Mouse (Mus musculus) cortical plate, adult 2 months (tissue): ENCODE data around the gene Krt4. TPM values are rescaled to one million over a fixed set of nuclear protein-coding genes. Genes with fewer than 3 reads are reported as not detected.

Experiments
- H3K27ac ChIP-seq: fragments of 200-500 bp; 2 replicates; pipeline ENCODE4 v1.5.1; 2012; ENCODE audit warnings: low read length, control low read depth, inconsistent platforms; ENCODE audit not compliant: insufficient read depth
- H3K4me1 ChIP-seq: fragments of 200-500 bp; 2 replicates; pipeline ENCODE4 v1.6.1; 2011; ENCODE audit warnings: low read length; ENCODE audit not compliant: control insufficient read depth, insufficient read depth
- H3K4me3 ChIP-seq: fragments of 200-500 bp; 2 replicates; pipeline ENCODE4 v1.5.1; 2011; ENCODE audit warnings: mild to moderate bottlenecking, low read length, control low read depth; ENCODE audit not compliant: insufficient read depth
- CTCF ChIP-seq: fragments of 200-500 bp; IDR thresholded peaks from 2 replicates; pipeline ENCODE4 v1.5.1; 2011; ENCODE audit warnings: mild to moderate bottlenecking, control low read depth, low read length; ENCODE audit not compliant: insufficient read depth; ENCODE audit errors: extremely low read depth
- POLR2A ChIP-seq: fragments of 200-500 bp; IDR thresholded peaks from 2 replicates; pipeline ENCODE4 v1.6.1; 2011; ENCODE audit warnings: mild to moderate bottlenecking, low read length, control low read depth; ENCODE audit not compliant: insufficient read depth; ENCODE audit errors: extremely low read depth
- polyA plus RNA-seq: library from polyadenylated mRNA; depleted of rRNA; stranded (reverse); fragments of >200 nt; gene quantifications from 2 replicates; pipeline ENCODE4 v1.2.3, GENCODE M21; 2012; rRNA removed

Gene Krt4
- polyA plus RNA-seq: not detected in 2 replicates

DNA sequence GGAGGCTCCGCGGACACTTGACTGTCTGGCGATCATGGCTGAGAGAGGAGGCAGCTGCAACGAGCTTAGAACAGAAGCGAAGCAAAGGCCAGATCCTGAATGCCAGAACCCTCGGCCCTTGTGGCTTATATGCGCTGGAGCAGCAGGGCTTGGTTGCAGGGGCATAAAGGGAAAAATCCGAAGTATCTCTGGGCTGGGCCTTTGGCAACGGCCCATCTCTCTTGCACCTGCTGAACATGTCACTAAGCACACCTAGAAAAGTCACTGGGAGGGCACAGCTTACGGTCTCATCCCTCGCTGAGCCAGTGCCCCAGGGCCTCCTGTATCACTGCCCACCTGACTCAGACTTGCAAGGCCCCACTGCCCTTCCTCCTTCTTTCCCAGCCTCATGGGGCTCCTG lies at the start of gene Krt4:
Gene Krt4 (minus strand): TSS at position 101 of the 400 bp plus-strand sequence.
- H3K4me3 ChIP-seq: no peak within 1 kb of the TSS
- no peak within 1 kb of the TSS for H3K27ac ChIP-seq
- no peak for TF ChIP-seq POLR2A
- TF ChIP-seq CTCF: no peak
- no peaks in the 10 kb centered on the region for H3K4me1 ChIP-seq

DNA sequence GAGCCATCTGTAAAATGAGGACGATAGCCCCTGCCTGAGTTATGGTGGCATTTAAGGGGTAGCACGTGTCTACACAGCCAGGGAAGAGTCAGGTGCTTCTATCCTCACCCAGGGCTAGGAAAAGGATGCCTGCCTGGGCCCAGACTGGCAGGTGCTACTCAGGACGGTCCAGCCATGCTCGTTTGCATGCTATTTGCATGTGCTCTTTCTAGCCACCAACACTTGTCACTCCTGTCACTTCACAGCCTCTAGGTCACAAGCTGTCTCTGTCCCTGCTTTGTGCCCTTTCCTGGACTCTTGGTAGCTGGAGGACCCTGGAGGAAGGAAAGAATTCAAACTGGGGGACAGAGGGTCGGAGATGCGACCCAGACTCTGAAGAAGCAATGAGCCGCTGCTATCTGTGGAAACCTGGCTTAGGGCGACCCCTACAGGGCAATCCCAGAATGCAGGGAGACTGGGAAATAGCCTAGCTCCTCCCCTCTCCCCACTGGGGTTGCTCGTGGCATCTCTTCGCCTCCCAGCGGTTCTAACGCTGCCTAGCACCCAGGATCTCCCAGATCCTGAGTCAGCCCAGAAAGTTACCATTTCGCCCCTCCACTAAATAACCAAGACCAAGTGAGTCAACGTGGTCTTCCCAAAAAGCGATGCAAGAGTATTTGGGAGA lies 49.0 kb upstream of the Krt4 start:
- TF ChIP-seq POLR2A (no peak), CTCF (peak; percentile 98)

DNA sequence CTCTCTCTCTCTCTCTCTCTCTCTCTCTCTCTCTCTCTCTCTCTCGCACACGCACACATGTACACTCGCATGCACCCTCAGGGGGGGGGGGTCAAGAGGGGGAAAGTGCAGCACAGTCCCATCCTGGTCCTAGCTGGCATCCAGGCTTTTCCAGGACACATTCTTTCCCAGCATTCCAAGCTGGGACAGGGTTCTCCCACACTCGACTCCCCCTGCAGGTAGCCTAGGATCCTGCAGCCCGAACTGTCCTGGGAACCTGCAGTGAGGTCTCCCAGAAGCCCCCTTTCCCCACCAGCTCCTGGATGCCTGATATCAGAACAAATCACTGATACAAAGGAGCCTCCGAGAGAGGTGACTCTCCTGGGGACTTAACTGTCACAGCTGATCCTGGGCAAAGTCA lies 46.0 kb upstream of the Krt4 start:
- H3K27ac ChIP-seq: no peak overlapping the region
- no peaks in the 10 kb centered on the region for H3K4me1 ChIP-seq
- no peak overlapping the region for H3K4me3 ChIP-seq
- TF ChIP-seq POLR2A: no peak
- peak; percentile 64 for TF ChIP-seq CTCF

More for the DNA sequence above, 49.0 kb upstream of the Krt4 start:
- no peak overlapping the region for H3K4me3 ChIP-seq
- H3K4me1 ChIP-seq: 0 out of 2 replicates have a peak, but pooled peaks cover 4% of the 10 kb centered on the region
- H3K27ac ChIP-seq: no peak overlapping the region

DNA sequence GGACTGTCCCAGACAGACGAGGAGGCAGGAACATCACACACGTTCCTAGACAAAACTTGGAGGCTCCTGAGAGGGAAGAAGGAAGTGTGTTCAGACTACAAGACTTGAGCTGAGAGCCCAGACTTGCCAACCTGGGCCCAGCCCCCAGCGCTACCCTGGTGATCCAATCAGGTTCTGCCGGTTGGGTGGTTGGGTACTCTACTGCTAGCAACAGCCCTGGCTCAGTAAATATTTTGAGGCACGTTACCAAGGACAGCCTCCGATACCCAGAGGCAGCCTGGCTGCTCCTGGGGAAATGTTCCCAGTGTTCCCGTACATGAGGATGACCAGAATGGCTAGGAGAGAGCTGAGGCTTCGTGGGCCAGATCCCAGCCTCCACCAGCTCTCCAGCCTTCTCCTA lies 42.3 kb upstream of the Krt4 start:
- Histone ChIP-seq H3K4me1 (no peaks in the 10 kb centered on the region), H3K27ac (no peak overlapping the region), H3K4me3 (no peak overlapping the region)
- no peak for TF ChIP-seq CTCF
- no peak for TF ChIP-seq POLR2A

DNA sequence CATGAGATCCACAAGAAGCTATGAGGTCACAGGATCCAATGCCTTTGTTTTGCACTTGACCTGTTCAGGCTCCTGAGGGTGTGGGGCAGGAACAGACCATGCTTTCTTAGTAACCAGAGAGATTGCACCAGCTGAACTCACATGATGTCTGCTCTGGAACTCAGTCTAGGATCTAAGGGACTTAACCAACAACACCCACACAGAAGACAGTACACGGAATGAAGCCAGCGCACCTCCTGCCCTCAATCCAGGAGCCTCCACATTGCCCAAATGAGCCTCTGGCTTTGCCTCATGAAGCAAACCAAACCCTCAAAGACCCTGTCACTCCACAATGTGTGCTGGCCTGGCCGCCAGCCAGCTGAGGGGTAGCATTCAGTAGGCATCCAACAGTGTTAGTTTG lies 34.4 kb upstream of the Krt4 start:
- Histone ChIP-seq H3K27ac (no peak overlapping the region), H3K4me1 (no peaks in the 10 kb centered on the region), H3K4me3 (no peak overlapping the region)
- TF ChIP-seq POLR2A (no peak), CTCF (no peak)

DNA sequence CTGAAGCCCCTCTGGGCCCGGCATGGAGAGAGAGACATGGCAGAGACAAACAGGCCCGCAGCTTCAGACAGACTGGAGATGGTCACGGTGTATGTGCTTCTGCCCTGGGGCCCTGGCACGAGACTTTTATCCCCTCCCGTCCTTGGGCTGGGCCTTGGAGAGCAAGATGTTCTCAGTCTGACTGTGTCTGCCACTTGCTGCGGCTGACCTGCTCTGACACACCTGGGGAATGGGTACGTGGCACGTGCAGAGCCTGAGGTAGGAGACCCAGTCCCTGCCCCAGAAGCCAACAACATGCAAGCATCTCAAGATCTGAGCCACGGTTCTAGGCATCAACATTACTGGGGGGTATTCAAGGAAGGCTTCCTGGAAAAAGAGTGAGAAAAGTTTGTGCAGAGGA lies 29.7 kb upstream of the Krt4 start, which contains the start of gene Krt78:
Gene Krt78 (minus strand): TSS at position 101 of the 400 bp plus-strand sequence.
- TF ChIP-seq CTCF: no peak

DNA sequence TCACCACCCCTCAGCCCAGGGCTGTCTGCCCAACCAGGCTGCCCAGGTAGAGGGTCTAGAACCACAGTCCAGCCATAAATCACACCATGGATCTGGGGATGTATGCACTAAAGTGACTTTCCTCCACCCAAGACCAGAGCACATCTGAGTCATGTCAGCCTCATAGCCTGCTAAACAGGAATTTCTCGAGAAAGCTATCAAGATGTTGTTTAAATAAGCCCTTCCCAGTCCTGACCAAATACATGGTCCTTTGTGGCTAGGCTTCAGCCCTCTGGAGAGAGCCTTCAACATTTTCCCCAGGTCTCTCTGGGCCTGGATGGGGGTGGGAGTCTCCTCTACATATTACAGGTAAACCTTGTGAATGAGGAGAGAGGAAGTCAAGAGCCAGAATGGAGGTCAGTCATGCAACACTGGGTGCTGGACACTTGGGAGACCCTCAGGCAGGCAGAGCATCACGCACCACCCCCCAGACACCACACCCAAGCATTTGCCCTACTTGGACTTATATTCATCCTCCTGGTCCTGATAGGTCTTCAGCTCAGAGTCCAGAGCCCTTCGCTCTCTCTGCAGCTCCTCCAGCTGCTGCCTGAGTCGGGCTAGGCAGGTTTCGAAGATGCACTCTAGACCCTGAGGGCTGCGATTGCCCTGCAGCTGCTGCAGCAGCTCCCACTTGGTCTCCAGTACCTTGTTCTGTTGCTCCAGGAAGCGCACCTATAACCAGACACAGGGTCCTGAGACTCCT lies 28.4 kb upstream of the Krt4 start:
- Histone ChIP-seq H3K4me1 (no peaks in the 10 kb centered on the region), H3K27ac (no peak overlapping the region), H3K4me3 (no peak overlapping the region)
- no peak for TF ChIP-seq POLR2A
- no peak for TF ChIP-seq CTCF

More for the DNA sequence above, 29.7 kb upstream of the Krt4 start, which contains the start of gene Krt78:
- H3K4me3 ChIP-seq: no peak within 1 kb of the TSS
- no peaks in the 10 kb centered on the region for H3K4me1 ChIP-seq
- H3K27ac ChIP-seq: no peak within 1 kb of the TSS

DNA sequence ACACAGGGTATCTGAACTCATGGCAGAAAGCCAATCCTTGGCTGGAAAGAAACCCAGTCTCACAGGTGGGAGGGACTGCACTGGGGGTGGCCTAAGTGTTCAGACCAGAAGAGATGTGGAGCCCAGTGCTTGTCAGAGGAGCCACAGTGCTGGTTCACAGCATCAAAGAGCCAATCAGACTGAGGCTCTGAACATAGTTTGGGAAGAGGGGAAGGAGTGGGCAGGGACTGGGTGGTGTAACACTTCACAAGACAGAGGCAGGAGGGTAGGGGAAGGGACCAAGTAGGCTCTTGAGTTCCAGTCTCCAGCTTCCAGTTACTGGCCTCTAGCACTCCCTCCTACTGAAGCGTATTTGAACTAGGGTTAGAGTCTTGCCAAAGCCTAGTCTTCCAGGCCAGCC lies 20.9 kb upstream of the Krt4 start:
- H3K4me3 ChIP-seq: no peak overlapping the region
- H3K27ac ChIP-seq: no peak overlapping the region

DNA sequence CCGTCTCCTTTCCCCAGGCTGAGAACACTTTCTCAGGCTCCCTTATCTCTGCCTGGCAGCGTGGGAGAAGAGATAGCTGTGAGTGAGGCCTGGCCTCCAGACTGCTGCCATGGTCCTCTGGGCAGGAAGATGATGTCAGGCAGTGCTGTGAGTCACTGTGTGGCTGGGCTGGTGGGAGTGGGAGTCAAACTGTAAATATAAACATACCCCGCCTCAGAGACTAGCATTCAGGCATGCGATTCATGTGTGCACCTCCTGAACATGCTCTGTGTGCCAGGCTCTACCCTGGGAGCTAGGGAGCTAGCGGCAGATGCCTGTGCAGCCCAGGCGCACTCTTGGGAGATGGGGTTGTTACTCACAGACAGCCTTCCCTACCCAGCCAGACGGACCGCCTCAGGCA lies 17.4 kb upstream of the Krt4 start:
- Histone ChIP-seq H3K4me3 (no peak overlapping the region), H3K4me1 (no peaks in the 10 kb centered on the region), H3K27ac (no peak overlapping the region)
- TF ChIP-seq CTCF: no peak
- no peak for TF ChIP-seq POLR2A

More for the DNA sequence above, 20.9 kb upstream of the Krt4 start:
- TF ChIP-seq CTCF (no peak), POLR2A (no peak)
- no peaks in the 10 kb centered on the region for H3K4me1 ChIP-seq
